9 mouse cellular contexts compared by ENCODE assay signal in genomic region chr1:186719708-186720107, GRCm38 (mm10). TPM values are rescaled to one million over a fixed set of nuclear protein-coding genes. Genes with fewer than 3 reads are reported as not detected.
DNase-seq lines count a peak whose midpoint lies in the region; ATAC-seq and TF ChIP-seq lines count a peak whose summit lies in the region.
"Had no signal": no experiment of that assay in that cellular context is flagged by ENCODE, and none has a peak within 500 bp of the region (broad histone marks: within the 10 kb centered on the region; RNA-seq: fewer than 3 reads in every experiment).

No protein-coding gene starts in this region.

- no peak overlapping the region for H3K9ac ChIP-seq in hindbrain, embryonic 12.5 days
- no peak overlapping the region for H3K9ac ChIP-seq in lung, postnatal 0 days (replicated peaks; ENCODE audit: low read depth)

- TF ChIP-seq POLR2A in cortical plate, adult 2 months (IDR thresholded peaks at IDR 0.05; ENCODE audit: extremely low read depth, insufficient read depth, low read length) = no peak

- ATAC-seq in hindbrain, embryonic 12.5 days (ENCODE audit: low FRiP score) = no peak
- ATAC-seq in lung, postnatal 0 days = no peak
- no peak for ATAC-seq in granulocyte monocyte progenitor cell, adult 5-6 weeks (replicated peaks; ENCODE audit: poor library complexity, severe bottlenecking)

- H3K36me3 ChIP-seq in hindbrain, embryonic 10.5 days = peaks cover 47% of the 10 kb centered on the region
- H3K36me3 ChIP-seq in hindbrain, embryonic 12.5 days = peaks cover 18% of the 10 kb centered on the region
- no peaks in the 10 kb centered on the region for H3K36me3 ChIP-seq in lung, postnatal 0 days (ENCODE audit: insufficient read depth, low read length)

- TF ChIP-seq EP300 in lung, postnatal 0 days (IDR thresholded peaks at IDR 0.05) = no peak

- no peak overlapping the region for H3K4me2 ChIP-seq in hindbrain, embryonic 12.5 days (replicated peaks)
- no peak overlapping the region for H3K4me2 ChIP-seq in lung, postnatal 0 days (replicated peaks; ENCODE audit: low read depth, low read length)

- no peaks in the 10 kb centered on the region for H3K27me3 ChIP-seq in hindbrain, embryonic 10.5 days (ENCODE audit: insufficient read depth, poor library complexity, severe bottlenecking)
- H3K27me3 ChIP-seq in hindbrain, embryonic 12.5 days = no peaks in the 10 kb centered on the region
- no peaks in the 10 kb centered on the region for H3K27me3 ChIP-seq in lung, postnatal 0 days (replicated peaks; ENCODE audit: insufficient read depth, low read length)
- H3K27me3 ChIP-seq: megakaryocyte, embryonic 14.5 days had no signal

- peak; percentile 60 for TF ChIP-seq CTCF in lung, postnatal 0 days (IDR thresholded peaks at IDR 0.05)
- TF ChIP-seq CTCF in cortical plate, adult 2 months (IDR thresholded peaks at IDR 0.05; ENCODE audit: extremely low read depth, insufficient read depth, low read length) = peak; percentile 28; the same call in 1 of the 2 replicates

- peak; percentile 17 for DNase-seq in hindbrain, embryonic 10.5 days (ENCODE audit: low spot score)
- no peak for DNase-seq in lung, postnatal 0 days (ENCODE audit: low spot score)
- no peak for DNase-seq in lung, postnatal 36 days
- DNase-seq in MN1 (ENCODE audit: low spot score) = peak; percentile 7
- DNase-seq: layer of hippocampus, adult 9-11 months had no signal

- H3K9me3 ChIP-seq in hindbrain, embryonic 10.5 days = no peaks in the 10 kb centered on the region
- H3K9me3 ChIP-seq in hindbrain, embryonic 12.5 days (replicated peaks) = no peaks in the 10 kb centered on the region
- H3K9me3 ChIP-seq in lung, postnatal 0 days (ENCODE audit: low read length) = no peaks in the 10 kb centered on the region
- H3K9me3 ChIP-seq: megakaryocyte, embryonic 14.5 days had no signal

- no peak overlapping the region for H3K27ac ChIP-seq in hindbrain, embryonic 10.5 days
- no peak overlapping the region for H3K27ac ChIP-seq in hindbrain, embryonic 12.5 days
- no peak overlapping the region for H3K27ac ChIP-seq in lung, postnatal 0 days (ENCODE audit: low read length)
- H3K27ac ChIP-seq in cortical plate, adult 2 months (ENCODE audit: insufficient read depth, low read length) = no peak overlapping the region

- 90% methylated on average over 9 of the region's 9 CpGs for WGBS in hindbrain, embryonic 10.5 days
- 91% methylated on average over 9 of the region's 9 CpGs for WGBS in hindbrain, embryonic 12.5 days
- 89% methylated on average over 9 of the region's 9 CpGs for WGBS in lung, postnatal 0 days

- no peaks in the 10 kb centered on the region for H3K4me1 ChIP-seq in hindbrain, embryonic 10.5 days (replicated peaks)
- no peaks in the 10 kb centered on the region for H3K4me1 ChIP-seq in hindbrain, embryonic 12.5 days
- H3K4me1 ChIP-seq in lung, postnatal 0 days (ENCODE audit: insufficient read depth, low read depth, low read length) = no peaks in the 10 kb centered on the region
- H3K4me1 ChIP-seq in cortical plate, adult 2 months (ENCODE audit: control insufficient read depth, insufficient read depth, low read length) = no peaks in the 10 kb centered on the region

- H3K4me3 ChIP-seq in hindbrain, embryonic 10.5 days = no peak overlapping the region
- no peak overlapping the region for H3K4me3 ChIP-seq in hindbrain, embryonic 12.5 days
- no peak overlapping the region for H3K4me3 ChIP-seq in lung, postnatal 0 days (ENCODE audit: low read depth, low read length)
- H3K4me3 ChIP-seq in cortical plate, adult 2 months (ENCODE audit: insufficient read depth, low read length) = no peak overlapping the region
- H3K4me3 ChIP-seq: megakaryocyte, embryonic 14.5 days had no signal

RNA-seq across cellular contexts. Expression of gene Tgfb2, which starts 13.9 kb away (rescaled TPM):
- polyA plus RNA-seq in hindbrain, embryonic 10.5 days (2016; fragmentation: Nextera tagmentation; extraction: Ambion mirVana) = 13.5 and 16.1 TPM in 2 replicates
- 45.8 and 48.4 TPM in 2 replicates for polyA plus RNA-seq in hindbrain, embryonic 12.5 days (2016; fragmentation: Nextera tagmentation; extraction: Ambion mirVana)
- 49.7 and 58.2 TPM in 2 replicates for polyA plus RNA-seq in lung, postnatal 0 days (2015; fragmentation: Nextera tagmentation; extraction: Ambion mirVana)
- polyA plus RNA-seq in cortical plate, adult 2 months (2012; rRNA removed) = 3.8 and 4.7 TPM in 2 replicates
- total RNA-seq in granulocyte monocyte progenitor cell, adult 5-6 weeks (2014; fragmentation: Nextera tagmentation) = 5.1 TPM in 1 of 2 replicates, not detected in the other
- total RNA-seq in granulocyte monocyte progenitor cell, adult 5-6 weeks (2017) = not detected in 2 replicates

RNA-seq across cellular contexts. Expression of gene Rrp15, which starts 29.4 kb away (rescaled TPM):
- 63.3 and 77.4 TPM in 2 replicates for polyA plus RNA-seq in hindbrain, embryonic 10.5 days (2016; fragmentation: Nextera tagmentation; extraction: Ambion mirVana)
- polyA plus RNA-seq in hindbrain, embryonic 12.5 days (2016; fragmentation: Nextera tagmentation; extraction: Ambion mirVana) = 41.3 and 44.0 TPM in 2 replicates
- 21.8 and 21.9 TPM in 2 replicates for polyA plus RNA-seq in lung, postnatal 0 days (2015; fragmentation: Nextera tagmentation; extraction: Ambion mirVana)
- 10.8 and 14.5 TPM in 2 replicates for polyA plus RNA-seq in cortical plate, adult 2 months (2012; rRNA removed)
- total RNA-seq in granulocyte monocyte progenitor cell, adult 5-6 weeks (2014; fragmentation: Nextera tagmentation) = 44.3 and 48.1 TPM in 2 replicates
- 135 and 142 TPM in 2 replicates for total RNA-seq in granulocyte monocyte progenitor cell, adult 5-6 weeks (2017)

Comparison
In these comparisons a context has a peak if more than half of its experiments do, and no peak if none do; other contexts are left out.
1. DNase-seq: peak in hindbrain, embryonic 10.5 days (single experiment) and MN1 (single experiment); none in lung, postnatal 0 days (single experiment) and lung, postnatal 36 days (single experiment).